Mouse (Mus musculus) right cerebral cortex, adult 18-20 months (tissue): ENCODE data around the gene Fat3.

ENCODE experiments used
- DNase-seq: peaks from one replicate; pipeline ENCODE4 v3.0.0; 2022; ENCODE audit warnings: mixed read lengths

The Fat3 gene

GRCm38 (mm10) chr9:16428589-16428988 is 72.5 kb downstream of the Fat3 start:
- DNase-seq: no peak

DNA sequence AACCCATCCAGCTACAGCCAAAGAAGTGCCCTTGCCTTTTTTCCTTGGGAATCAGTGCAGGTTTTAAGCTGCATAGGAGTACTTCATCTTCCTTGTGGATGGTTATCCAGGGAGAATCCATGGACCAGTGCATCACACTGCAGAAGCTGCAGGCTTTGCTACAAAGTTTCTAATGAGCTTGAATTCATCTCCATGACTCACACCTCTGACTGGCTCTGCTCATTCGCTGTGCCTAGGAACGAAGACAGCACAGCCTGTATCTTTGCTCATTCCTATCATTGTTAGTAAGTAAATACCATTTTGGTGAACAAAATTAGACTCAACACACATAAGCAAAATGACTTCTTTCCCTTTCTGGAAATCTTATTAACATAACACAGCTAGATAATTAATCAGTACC is 78.4 kb downstream of the Fat3 start:
- peak; percentile 32 for DNase-seq

DNA sequence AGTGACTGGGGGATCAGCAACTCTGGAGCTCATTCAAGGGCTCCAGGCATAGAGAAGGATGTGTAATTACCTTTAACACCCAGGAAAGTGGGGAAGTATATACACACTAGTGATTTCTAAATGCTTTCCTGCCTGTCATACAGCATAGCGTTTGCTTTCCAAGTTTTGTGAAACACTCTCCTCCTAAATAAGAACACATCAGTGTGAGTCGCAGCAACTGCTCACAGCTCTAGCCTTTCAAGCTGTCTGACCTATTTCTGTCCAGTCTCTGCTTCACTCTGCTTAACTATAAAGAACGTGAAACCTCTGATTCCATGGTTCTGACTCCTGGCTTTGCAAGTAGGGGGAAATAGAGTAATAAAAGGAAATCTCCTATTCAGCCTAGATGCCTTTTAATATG is 98.3 kb downstream of the Fat3 start:
- DNase-seq: no peak

- DNase-seq: no peak
Measured at GRCm38 (mm10) chr9:16398734-16399686, 102.1 kb downstream of the Fat3 start.

DNA sequence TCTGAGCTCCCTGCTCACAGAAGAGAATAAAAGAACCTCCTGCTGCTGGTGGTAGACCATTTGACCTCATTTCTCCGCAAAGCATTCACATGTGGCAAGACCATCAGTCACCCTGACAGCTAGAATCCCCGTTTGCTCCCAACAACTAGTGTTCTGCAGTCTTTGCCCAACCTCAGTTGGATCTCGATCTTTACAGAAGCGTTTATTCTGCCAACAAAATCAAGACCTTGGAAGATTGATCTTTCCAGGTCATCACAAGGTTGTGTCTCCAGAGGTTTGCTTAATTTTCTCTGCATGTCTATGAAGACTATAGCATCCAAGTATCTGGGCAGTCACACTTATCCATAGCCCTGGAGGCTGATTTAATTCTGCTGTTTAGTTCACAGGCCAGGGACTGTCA is 111.9 kb downstream of the Fat3 start:
- no peak for DNase-seq

DNA sequence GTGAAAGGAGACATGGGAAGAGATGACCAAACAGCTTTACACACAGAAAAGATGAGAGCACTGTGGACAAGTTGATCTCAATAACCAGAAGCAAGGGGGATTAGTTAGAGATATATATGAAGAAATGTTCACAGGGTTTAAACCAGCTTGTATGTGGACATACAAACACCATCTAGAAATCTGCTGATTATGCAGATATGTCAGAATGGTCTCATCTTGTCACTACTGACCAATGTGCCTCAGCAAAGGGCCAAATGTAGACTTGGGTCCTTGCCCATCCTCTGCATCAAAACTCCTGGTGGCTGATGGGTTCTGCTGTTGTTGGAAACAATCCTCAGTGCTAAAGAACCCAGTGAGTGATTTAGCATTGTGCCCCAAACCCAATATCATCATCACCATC is 113.6 kb downstream of the Fat3 start:
- DNase-seq: no peak

DNA sequence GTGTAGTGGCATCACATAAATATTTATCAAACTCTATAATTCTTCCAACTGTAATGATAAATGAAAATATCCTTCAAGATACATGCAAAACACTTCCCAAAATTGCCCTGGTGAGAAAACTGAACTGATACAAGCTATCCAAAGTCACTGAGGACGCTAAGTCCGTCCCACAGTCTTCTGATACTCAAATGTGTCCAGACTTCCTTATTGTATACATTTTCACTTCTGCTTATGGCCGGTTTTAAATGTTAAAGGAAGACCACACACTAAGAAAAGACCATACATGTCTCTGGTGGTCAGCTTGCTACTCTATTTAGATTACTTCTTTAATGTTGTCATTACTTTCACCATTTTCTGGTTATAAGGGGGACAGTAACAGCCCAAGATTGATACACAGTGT is 137.4 kb downstream of the Fat3 start:
- no peak for DNase-seq

DNA sequence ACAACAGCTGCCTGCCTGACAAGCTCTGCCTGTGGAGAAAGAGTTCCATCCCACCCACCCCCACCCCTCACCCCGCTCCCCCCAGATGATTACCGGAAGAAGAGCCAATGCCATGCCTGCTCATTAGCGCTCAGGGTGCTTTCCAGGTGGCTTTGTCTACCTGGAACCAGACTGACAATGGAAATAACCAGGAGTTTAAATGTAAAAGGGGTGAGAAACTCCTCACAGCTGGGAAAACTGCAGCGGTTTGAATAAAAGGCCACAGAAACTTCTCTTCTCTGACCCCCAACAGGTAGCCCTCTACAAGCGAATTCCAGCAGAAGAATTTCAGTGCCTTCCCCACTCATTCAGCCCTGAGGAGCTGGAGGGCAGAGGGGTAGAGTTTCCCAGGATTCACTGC is 139.3 kb downstream of the Fat3 start:
- no peak for DNase-seq

GRCm38 (mm10) chr9:16356636-16357035 is 144.4 kb downstream of the Fat3 start:
- DNase-seq: no peak

DNA sequence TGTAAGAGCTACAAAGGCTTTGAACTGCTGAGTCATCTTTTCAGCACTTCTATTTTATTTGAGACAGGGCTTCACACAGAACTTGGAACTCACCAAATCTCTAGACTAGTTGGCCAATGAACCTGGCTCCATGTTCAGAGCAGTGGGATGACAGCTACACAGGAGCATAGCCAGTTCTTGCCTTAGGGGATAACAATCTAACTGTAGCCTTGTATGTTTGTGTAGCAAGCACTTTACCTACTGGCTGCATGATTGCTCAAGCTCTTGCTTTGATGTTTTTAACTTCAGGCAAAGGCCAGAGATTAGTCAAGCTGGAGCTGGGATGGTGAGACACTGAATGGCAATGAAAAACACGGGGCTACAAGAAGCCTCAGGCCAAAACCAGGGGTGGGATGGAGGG is 146.2 kb downstream of the Fat3 start:
- DNase-seq: no peak

DNA sequence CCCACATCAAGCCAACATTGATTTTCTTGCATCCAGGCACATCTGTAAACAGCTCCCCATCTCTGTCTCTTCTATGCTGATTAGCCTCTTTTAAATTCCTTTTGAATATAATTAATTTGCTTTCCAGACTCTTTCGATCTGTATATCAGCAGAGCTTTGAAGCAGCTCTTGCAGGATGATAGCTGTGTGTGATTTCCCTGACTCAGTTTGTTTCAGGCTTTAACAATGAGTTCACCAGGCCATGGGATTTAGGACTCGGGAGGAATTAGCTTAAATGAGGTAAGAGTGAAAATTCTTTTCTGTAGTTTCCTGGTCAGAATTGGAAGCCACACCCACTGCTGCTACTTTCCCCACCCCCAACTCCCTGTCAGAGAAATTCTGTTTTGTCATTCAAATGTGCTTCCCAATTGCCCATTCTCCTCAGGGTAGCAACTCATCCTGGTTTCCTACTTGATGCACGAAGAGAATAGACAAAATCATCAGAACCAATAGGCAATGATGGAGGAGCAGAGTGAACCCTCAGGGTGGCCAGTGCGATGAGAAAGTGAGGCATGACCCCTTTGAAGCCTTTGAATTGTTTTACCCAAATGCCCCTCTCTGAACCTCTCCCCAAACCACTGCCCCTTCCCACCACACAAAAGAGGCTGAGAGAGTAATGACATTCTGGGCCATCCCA is 147.9 kb downstream of the Fat3 start:
- no peak for DNase-seq

GRCm38 (mm10) chr9:16352486-16353048 is 148.5 kb downstream of the Fat3 start:
- DNase-seq: no peak

DNA sequence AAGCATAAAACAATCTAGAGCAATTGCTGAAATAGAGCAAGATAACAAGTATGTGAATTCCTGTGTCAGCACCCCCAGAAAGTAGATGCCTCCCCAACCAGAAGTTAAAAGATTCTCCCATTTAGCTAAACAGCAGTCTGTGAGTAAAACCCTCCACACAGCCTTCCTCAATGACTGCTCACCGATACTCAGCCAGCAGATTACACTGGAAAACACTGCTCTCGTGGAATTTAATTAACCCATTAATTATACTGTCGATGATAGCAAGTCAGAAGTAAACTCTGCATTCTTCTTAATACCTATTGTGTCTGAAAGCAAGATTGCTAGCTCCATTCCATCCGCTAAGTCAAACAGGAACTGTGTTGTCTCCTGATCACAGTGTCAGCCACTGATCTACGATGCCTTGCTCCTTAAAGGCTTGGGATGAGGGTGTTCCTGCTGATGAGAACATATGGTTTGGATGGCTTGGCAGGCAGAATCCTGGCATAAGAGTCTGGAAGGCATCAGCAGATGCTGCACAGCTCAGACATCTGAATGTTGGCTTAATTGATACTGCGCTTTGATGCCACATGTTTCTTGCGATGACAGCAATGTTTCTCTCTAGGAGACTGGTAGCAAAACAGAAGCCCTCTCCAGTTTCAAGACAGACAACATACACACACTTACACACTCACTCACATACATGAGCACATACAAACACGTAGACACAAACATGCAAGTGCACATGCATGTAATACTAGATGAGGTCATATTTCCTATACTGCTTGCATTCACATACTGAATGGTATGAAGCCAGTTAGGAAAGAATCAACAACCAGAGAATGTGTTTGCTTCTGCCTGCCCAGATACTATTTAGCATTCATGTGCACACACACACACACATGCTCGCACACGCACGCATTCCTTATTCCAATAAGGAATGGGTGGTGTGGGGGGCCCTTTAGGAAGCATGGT is 155.9 kb downstream of the Fat3 start:
- DNase-seq: peak; percentile 46

- DNase-seq: no peak
Measured at GRCm38 (mm10) chr9:16343191-16343590, 157.9 kb downstream of the Fat3 start.

DNA sequence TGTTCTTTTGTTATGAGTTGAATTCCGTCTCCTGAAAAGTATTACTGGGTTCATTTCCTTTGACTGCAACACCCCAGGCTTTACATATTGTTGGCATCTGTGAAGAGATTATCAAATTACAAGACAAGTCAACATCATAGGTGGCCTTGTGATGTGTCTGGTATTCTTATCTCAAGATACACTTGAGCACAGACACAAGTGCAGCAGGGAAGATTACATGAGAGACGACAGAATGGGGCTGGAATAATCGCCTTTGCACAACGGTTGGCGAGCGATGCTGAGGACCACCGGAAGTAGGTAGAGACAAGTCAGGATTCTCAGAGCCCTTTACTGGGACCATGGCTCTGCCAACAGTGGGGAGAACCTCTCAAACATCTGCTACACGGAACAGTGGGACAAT is 158.5 kb downstream of the Fat3 start:
- no peak for DNase-seq

- DNase-seq: no peak
Measured at GRCm38 (mm10) chr9:16330290-16330984, 170.6 kb downstream of the Fat3 start.

GRCm38 (mm10) chr9:16318957-16319356 is 182.1 kb downstream of the Fat3 start:
- no peak for DNase-seq

DNA sequence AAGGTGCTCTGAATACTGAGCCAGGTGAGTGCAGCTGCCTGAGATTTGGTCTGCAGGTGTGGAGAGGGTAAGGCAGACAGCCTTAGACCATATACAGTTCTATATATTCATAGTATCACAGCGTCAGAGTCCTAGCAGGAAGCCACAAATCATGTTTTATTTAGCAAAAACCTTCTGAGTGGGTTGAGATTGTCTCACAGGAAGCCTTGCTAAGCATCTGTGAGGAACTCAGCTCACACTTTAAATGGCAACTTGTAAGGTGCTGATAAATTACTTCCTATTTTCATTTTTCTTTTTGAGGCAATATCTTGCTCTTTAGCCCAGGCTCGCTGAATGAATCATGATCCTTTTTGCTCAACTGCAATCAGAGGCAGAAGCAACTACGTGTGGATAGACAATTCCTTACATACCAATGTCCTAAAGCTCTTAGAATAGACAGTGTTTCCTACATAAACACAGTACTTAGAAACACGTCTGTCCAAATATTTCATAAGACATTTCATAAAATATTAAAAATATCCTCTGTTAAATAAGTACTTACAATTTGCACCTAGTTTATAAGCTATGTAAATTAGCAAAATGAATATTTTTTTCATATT is 188.4 kb downstream of the Fat3 start:
- DNase-seq: no peak

DNA sequence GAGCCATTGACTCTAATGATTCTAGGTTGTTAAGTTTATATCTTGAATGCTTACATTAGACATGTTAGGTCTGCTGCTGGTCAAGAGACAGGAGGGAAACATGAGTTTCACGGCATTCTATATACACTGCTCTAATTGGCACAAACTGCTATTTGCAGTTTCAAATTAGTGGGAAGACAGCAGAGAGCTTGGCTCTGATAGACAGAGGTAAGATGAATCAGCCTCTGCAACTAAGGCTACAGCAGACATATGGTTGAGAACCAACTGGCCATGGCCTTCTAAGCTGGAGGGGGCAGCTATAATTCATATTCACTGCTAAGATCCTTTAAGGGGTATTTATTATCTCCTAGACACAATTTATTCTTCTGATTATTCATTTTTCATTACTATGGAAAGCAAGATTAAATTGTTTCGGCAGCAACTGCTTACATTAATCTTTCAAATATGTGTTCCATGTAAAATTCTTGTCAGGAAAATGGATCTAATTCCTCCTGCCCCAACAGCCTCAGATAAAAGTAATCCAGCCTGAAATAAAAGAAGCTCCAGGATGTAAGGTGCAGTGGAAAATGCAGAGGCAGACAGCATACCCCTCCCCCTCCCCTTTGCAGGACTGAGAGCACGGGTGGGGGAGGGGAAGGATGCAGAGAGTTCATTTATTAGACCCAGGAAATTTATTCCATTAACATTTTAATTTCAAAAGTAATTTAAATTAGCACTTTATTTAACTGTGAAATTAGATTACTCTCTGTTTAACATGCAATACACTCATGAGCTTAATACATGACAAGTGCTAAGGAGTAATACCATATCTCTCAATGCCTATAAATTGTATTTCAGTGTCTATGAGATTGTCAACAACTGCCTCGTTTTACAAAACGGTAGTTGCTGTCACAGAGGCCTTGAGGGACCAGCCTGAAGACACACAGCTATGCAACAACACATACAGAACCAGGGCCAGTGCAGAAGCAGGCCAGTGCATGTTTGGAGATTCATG is 189.9 kb downstream of the Fat3 start:
- DNase-seq: no peak

- no peak for DNase-seq
Measured at GRCm38 (mm10) chr9:16310305-16310704, 190.8 kb downstream of the Fat3 start.
